Mouse (Mus musculus) urinary bladder, postnatal 10 days (tissue): ENCODE data around the gene Lhb.
"Not testable (repeated sequence)": the region's sequence is repeated elsewhere in the genome, so short reads cannot be mapped to it uniquely, and the experiment has no call there.

Experiments used
- DNase-seq: peaks from one replicate; pipeline ENCODE4 v3.0.0; 2022; ENCODE audit warnings: low spot score

The Lhb gene

GRCm38 (mm10) chr7:45455932-45456696, 35.5 kb downstream of the Lhb start:
- DNase-seq: no peak

- DNase-seq: no peak
Observed at GRCm38 (mm10) chr7:45456721-45457203, 36.1 kb downstream of the Lhb start.

GRCm38 (mm10) chr7:45457204-45458060, 36.8 kb downstream of the Lhb start:
- DNase-seq: no peak

- peak; percentile 58 for DNase-seq
Observed at GRCm38 (mm10) chr7:45458748-45459563, 38.3 kb downstream of the Lhb start.

- peak; percentile 92 for DNase-seq
Observed at GRCm38 (mm10) chr7:45459564-45460140, 39.0 kb downstream of the Lhb start, which contains the start of gene Ftl1. Gene Ftl1, minus strand, starts transcription at chr7:45459884.

GRCm38 (mm10) chr7:45460377-45460776, 39.8 kb downstream of the Lhb start:
- no peak for DNase-seq

GRCm38 (mm10) chr7:45460860-45461314, 40.3 kb downstream of the Lhb start:
- no peak for DNase-seq

GRCm38 (mm10) chr7:45461326-45461725, 40.7 kb downstream of the Lhb start:
- no peak for DNase-seq

GRCm38 (mm10) chr7:45461781-45462180, 41.2 kb downstream of the Lhb start:
- DNase-seq: no peak

- DNase-seq: no peak
Observed at GRCm38 (mm10) chr7:45462325-45462724, 41.7 kb downstream of the Lhb start.

- not testable (repeated sequence) for DNase-seq
Observed at GRCm38 (mm10) chr7:45462868-45463267, 42.2 kb downstream of the Lhb start.

- DNase-seq: no peak
Observed at GRCm38 (mm10) chr7:45463987-45464778, 43.6 kb downstream of the Lhb start.

- DNase-seq: no peak
Observed at GRCm38 (mm10) chr7:45465112-45465511, 44.5 kb downstream of the Lhb start.

- no peak for DNase-seq
Observed at GRCm38 (mm10) chr7:45465549-45465948, 44.9 kb downstream of the Lhb start.

GRCm38 (mm10) chr7:45466283-45467089, 45.9 kb downstream of the Lhb start, which contains the start of gene Bax:
Gene Bax, minus strand, starts transcription at chr7:45466898.
- peak; percentile 84 for DNase-seq

GRCm38 (mm10) chr7:45467090-45467670, 46.6 kb downstream of the Lhb start:
- no peak for DNase-seq

GRCm38 (mm10) chr7:45470869-45471268, 50.2 kb downstream of the Lhb start:
- no peak for DNase-seq
